Mouse (Mus musculus): ENCODE data around the gene Tut7. TPM values are rescaled to one million over a fixed set of nuclear protein-coding genes. Genes with fewer than 3 reads are reported as not detected.

Gene Tut7
- polyA plus RNA-seq, 1 experiment, result 17.1 TPM

Other genes with a start within 250 kb of the Tut7 start
- 8.8 and 11.0 TPM in 2 replicates for gene Agtpbp1, start 237.9 kb downstream of the Tut7 start, polyA plus RNA-seq (2012; rRNA removed)
- gene Naa35, start 237.9 kb downstream of the Tut7 start, polyA plus RNA-seq (2012; rRNA removed), result 24.1 and 33.8 TPM in 2 replicates
- gene Golm1, start 147.3 kb downstream of the Tut7 start, polyA plus RNA-seq (2012; rRNA removed), result 18.9 and 22.8 TPM in 2 replicates
- 0.05 TPM in 1 of 2 replicates, not detected in the other for gene 4921517D22Rik, start 129.0 kb downstream of the Tut7 start, polyA plus RNA-seq (2012; rRNA removed)
- 0.20 and 0.24 TPM in 2 replicates for gene Spata31d1a, start 112.8 kb downstream of the Tut7 start, polyA plus RNA-seq (2012; rRNA removed)
- gene Spata31d1b, start 110.9 kb downstream of the Tut7 start, polyA plus RNA-seq (2012; rRNA removed), result 0.18 and 0.43 TPM in 2 replicates
- 0.04 and 0.24 TPM in 2 replicates for gene Spata31d1d, start 91.4 kb downstream of the Tut7 start, polyA plus RNA-seq (2012; rRNA removed)
- 0.04 and 0.13 TPM in 2 replicates for gene 1700014D04Rik, start 76.4 kb downstream of the Tut7 start, polyA plus RNA-seq (2012; rRNA removed)
- gene Isca1, start 53.3 kb downstream of the Tut7 start, polyA plus RNA-seq (2012; rRNA removed), result 122 and 148 TPM in 2 replicates
- not detected in 2 replicates for gene Gm49354, start 40.9 kb downstream of the Tut7 start, polyA plus RNA-seq (2012; rRNA removed)

Measured in gonadal fat pad, adult 2 months (tissue).